Mouse (Mus musculus) layer of hippocampus, adult 2 months (tissue): Measurements from ENCODE around the gene P3h3. TPM values are rescaled to one million over a fixed set of nuclear protein-coding genes. Genes with fewer than 3 reads are reported as not detected.
"Not testable (repeated sequence)": the region's sequence is repeated elsewhere in the genome, so short reads cannot be mapped to it uniquely, and the experiment has no call there.

Experiments used
- DNase-seq, 2 experiments: peaks; one replicate each; pipeline ENCODE4 v3.0.0; 2022; ENCODE audit warnings: low spot score in 2 of 2
- H3K27ac ChIP-seq: fragments of 200-600 bp; 2 replicates; pipeline ENCODE4 v1.8.1; 2022
- H3K4me3 ChIP-seq: fragments of 200-600 bp; 2 replicates; pipeline ENCODE4 v1.8.1; 2022; ENCODE audit warnings: mild to moderate bottlenecking
- CTCF ChIP-seq: fragments of 200-600 bp; conservative IDR thresholded peaks from 2 replicates; pipeline ENCODE4 v1.8.1; 2022; ENCODE audit warnings: antibody characterized with exemption, mild to moderate bottlenecking, moderate library complexity
- total RNA-seq, 2 experiments: library from RNA; stranded (reverse); gene quantifications; 2 replicates each; pipeline ENCODE4 v1.2.3; 2021

The P3h3 gene
- total RNA-seq, 2 experiments from 2014 or later, result 33.7 to 36.7 TPM

DNA sequence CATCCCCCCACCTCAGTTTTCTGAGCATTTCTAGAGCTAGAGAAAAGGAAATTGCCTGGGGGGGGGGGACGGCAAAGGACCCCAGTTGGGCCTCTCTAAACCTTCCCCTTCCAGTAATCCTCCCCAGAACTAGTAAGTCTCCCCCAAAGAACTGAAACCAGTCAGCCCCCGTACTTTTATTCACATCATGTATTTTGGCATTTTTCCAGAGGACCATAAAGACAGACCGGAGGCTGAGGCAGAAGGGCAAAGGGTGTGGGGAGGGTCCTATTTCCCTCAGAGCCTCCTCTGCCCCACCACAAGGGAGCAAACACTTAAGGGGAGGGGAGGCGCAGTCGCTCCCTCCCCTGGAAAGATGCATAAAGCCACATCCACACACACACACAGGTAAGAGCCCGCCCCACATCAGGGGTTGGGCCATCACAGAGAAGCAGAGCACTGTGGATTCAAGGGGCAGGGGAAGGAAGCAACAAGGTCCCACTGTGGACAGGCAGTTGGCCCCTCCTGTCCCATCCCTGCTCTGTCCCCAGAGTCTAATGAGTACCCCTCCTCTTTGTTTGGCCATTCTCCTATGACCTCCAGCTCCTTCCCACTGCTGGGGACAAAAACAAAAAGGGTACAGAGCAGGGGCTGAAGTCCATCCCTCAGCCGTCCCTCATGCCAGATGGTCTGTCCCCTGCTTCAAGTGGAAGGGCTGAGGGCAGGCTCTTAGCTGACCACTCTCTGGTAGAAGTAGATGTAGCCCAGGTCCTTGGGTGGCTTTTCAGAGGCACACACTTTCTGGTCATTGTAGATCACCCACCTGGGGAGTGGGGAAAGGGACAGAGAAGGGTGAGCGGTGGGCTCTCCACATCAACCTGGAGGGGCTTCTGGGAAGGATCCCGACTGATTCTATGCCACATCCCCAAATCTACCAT, 42.4 kb downstream of the P3h3 start:
- no peak overlapping the region for H3K27ac ChIP-seq

DNA sequence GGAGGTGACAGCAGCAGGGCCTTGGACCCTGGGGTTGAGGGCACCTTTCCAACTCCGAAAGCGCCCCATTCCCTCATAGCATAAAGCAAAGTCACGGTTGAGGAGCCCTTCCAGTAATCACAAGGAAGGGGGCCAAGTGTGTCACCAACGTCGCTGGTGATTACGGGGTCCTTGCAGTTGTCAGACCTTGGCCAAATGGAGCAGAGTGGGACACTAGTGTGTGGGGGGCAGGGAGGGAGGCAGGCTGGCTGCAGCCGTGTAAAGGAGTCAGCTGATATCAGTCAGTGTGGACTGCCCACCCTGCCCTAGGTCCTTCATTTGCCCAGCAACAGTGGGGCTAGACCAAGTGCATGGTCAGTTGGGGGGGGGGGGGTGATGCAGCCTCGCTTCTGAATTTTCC, 43.1 kb downstream of the P3h3 start:
- no peak for TF ChIP-seq CTCF
- Histone ChIP-seq H3K4me3 (peak overlapping the region; percentile 77), H3K27ac (peak overlapping the region; percentile 98; the same call in 1 of the 2 replicates)
- no peak for DNase-seq

More for the DNA sequence above, 42.4 kb downstream of the P3h3 start:
- DNase-seq, result no peak
- H3K4me3 ChIP-seq, result no peak overlapping the region
- TF ChIP-seq CTCF, result no peak

DNA sequence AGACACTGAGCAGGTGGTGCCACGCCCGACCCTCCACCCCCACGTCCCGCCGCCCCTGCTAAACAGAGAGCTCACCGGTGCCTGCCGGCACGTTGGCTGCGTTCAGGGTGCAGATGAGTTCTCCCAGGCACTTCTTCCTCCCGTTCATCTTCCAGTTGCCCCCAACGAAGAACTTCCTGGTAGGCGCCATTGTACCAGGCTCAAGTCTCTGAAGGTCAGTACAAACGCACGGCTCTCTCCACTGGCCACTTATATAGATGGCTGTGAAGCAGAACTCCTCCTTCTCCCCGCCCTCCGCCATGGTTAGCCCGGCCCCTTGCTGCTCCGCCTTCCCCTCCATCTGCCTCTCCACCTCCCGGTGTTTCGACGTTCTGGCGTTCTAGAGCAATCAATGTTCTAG, 43.6 kb downstream of the P3h3 start, which contains the start of gene Tpi1:
Gene Tpi1, minus strand, starts transcription at position 364 of the 400 bp plus-strand sequence.
- Histone ChIP-seq H3K27ac (peak within 1 kb of the TSS; percentile 98), H3K4me3 (peak within 1 kb of the TSS; percentile 77)
- no peak for TF ChIP-seq CTCF
- peak; percentile 90 to 93 for DNase-seq

DNA sequence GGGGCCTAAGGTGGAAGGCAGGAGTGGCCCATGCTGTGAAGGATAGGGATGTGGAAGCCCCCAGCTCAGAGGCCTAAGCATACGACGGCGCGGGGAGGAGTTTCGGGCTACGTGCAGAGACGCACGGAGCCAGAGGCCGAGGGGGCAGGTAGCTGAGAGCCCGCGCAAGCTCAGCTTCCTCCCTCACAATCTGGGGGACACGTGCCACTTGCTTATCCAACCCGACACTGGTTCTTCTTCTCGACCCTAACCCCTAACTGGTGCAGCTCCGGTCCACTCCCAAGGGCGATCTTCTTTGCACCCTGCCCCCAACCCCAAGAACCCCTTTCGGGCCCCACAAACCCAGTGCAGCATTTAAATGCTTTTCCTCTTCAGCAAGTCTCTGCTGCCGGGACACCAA, 44.1 kb downstream of the P3h3 start:
- peak overlapping the region; percentile 77 for H3K4me3 ChIP-seq
- TF ChIP-seq CTCF, result no peak
- peak; percentile 73 to 77 for DNase-seq
- H3K27ac ChIP-seq, result peak overlapping the region; percentile 98

DNA sequence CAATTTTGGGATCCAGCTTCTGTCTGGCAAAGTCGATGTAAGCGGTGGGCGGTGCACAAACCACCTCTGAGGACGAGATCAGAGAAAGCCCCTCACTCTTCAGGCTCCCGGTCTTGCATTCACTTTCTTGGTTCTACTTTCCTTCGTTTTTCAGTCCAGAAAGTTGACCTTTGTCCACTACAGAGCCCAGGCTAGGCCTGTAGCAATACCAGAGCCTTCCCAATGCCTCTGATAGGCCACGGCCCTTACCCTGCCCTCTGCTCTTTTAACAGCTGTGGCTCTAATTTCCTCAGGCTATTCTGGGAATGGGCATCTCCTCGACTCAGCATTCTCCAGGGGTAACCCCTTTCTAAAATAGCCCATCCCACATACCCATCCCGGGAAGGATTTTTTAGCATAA, 44.7 kb downstream of the P3h3 start:
- no peak for DNase-seq
- Histone ChIP-seq H3K27ac (peak overlapping the region; percentile 98), H3K4me3 (peak overlapping the region; percentile 77)
- no peak for TF ChIP-seq CTCF

DNA sequence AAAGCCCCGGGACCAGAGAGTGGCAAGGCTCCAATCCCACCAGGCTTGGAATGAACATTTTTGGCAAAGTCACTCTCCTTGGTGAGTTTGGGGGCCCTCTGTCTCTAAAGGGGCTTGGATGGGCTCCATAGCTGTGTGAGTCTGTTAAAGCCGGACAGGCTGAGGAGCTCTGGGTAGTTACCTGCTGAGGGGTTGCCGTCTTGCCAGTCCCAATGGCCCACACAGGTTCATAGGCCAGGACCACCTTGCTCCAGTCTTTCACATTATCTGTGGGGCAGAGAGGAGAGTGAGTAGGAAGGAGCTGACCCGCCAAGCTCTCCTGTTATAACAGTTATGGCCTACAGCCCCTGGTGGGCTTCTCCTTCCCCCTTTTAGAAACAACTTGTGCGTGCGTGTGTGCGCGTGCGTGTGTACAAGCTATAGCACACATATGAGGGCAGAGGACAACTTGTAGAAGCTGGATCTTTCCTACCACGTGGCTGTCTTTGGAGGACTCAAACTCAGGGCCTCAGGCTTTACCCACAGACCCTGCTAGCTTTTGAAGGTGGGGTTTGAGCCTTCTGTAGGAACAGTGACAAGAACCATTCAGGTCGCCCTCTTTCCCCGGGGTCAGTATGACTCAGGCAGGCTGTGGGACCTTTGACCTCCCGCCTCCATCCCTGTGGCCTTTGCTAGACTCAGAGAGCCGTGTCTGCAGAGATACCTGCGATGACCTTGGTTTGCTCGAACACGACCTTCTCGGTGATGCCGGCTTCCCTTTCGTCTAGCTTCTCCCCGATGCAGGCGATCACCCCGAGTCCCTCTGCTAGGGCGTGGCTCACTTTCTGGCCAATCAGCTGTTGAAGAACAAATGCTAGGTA, 45.6 kb downstream of the P3h3 start:
- no peak for TF ChIP-seq CTCF
- DNase-seq, result no peak
- H3K27ac ChIP-seq, result peak overlapping the region; percentile 98; the same call in 1 of the 2 replicates
- H3K4me3 ChIP-seq, result peak overlapping the region; percentile 77; the same call in 1 of the 2 replicates

DNA sequence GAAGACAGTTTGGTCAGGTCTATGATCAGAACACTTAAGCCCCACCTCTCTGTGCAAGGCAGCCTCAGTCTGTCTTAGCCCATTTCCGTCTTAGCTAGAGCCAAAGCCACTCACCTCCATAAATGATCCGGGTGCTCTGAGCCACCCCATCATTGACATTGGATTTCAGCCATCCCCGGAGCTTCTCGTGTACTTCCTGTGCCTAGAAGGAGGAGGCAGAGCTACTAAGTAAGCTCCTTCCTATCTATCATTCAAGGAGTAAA, 46.2 kb downstream of the P3h3 start:
- H3K4me3 ChIP-seq, result no peak overlapping the region
- DNase-seq, result no peak
- no peak for TF ChIP-seq CTCF

DNA sequence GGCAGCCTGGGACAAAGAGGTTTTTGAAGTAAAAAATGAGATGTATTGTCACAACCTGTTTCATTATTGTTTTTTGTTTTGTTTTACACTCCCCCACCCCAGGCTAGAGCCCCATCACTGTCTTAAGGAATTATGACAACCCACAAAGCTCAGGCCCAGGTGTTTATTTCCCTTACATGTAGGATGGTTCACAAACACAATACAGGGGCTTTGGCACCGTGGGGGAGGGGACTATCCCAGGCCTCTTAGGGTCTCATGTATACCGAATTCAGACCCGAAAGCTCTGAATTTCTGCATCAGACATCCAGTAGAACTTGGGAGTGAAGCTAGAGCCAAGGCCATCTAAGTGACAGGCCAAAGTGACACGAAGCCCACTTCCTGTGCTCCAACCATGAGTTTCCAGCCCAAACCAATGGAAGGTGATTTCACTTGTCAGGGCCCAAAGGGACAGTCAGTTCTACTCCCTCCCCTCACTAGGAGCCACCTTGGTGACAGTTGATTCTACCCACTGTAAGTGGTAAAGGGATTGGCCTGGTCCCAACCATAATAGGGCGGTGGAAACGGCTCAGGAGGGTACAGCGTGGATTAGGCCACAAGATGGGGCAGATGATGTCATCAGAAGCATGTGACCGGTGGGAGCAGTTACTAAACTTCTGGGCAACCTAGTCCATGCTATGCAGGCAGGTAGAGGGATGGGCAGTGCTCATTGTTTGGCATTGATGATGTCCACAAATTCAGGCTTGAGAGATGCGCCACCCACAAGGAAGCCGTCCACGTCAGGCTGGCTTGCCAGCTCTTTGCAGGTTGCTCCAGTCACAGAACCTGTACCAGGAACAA, 46.8 kb downstream of the P3h3 start:
- DNase-seq, H3K27ac ChIP-seq, H3K4me3 ChIP-seq: not testable (repeated sequence)

More for the DNA sequence above, 46.2 kb downstream of the P3h3 start:
- no peak overlapping the region for H3K27ac ChIP-seq

DNA sequence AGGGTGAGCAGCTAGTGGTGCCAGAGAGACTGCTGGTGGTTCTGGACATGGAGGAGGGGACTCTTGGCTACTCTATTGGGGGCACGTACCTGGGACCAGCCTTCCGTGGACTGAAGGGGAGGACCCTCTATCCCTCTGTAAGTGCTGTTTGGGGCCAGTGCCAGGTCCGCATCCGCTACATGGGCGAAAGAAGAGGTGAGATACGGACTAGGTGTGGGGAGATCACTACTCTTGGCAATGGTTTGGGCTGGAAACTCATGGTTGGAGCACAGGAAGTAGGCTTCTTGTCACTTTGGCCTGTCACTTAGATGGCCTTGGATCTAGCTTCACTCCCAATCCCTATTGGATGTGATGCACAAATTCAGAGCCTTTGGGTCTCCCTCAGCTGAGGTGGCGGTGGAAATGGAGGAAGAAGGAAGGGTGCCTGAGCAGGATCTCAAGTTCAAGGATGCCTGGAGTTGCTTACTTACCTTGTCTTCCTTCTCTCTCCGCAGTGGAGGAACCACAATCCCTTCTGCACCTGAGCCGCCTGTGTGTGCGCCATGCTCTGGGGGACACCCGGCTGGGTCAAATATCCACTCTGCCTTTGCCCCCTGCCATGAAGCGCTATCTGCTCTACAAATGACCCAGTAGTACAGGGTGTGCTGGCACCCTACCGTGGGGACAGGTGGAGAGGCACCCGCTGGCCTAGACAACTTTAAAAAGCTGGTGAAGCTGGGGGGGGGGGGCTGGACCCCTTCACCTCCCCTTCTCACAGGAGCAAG, 47.6 kb downstream of the P3h3 start:
- TF ChIP-seq CTCF, result no peak
- H3K4me3 ChIP-seq, result peak overlapping the region; percentile 64
- H3K27ac ChIP-seq, result peak overlapping the region; percentile 71; the same call in 1 of the 2 replicates
- no peak for DNase-seq

DNA sequence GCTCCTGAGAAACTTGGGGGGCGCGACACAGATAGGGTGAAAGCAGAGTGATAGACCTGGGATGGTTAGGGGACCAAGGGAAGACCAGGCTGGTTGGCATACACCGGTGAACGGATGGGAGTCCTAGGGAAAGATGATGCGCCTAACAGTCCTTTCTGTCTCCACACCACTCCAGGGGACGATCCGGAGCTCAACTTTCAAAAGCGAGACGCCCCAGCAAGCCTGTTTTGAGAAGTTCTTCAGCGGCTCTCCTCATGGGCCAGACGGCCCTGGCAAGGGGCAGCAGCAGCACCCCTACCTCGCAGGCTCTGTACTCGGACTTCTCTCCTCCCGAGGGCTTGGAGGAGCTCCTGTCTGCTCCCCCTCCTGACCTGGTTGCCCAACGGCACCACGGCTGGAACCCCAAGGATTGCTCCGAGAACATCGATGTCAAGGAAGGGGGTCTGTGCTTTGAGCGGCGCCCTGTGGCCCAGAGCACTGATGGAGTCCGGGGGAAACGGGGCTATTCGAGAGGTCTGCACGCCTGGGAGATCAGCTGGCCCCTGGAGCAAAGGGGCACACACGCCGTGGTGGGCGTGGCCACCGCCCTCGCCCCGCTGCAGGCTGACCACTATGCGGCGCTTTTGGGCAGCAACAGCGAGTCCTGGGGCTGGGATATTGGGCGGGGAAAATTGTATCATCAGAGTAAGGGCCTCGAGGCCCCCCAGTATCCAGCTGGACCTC, 48.3 kb downstream of the P3h3 start:
- Histone ChIP-seq H3K4me3 (peak overlapping the region; percentile 64), H3K27ac (peak overlapping the region; percentile 71)
- DNase-seq, result peak in 1 of 2 experiments; percentile 50
- TF ChIP-seq CTCF, result peak; percentile 83

DNA sequence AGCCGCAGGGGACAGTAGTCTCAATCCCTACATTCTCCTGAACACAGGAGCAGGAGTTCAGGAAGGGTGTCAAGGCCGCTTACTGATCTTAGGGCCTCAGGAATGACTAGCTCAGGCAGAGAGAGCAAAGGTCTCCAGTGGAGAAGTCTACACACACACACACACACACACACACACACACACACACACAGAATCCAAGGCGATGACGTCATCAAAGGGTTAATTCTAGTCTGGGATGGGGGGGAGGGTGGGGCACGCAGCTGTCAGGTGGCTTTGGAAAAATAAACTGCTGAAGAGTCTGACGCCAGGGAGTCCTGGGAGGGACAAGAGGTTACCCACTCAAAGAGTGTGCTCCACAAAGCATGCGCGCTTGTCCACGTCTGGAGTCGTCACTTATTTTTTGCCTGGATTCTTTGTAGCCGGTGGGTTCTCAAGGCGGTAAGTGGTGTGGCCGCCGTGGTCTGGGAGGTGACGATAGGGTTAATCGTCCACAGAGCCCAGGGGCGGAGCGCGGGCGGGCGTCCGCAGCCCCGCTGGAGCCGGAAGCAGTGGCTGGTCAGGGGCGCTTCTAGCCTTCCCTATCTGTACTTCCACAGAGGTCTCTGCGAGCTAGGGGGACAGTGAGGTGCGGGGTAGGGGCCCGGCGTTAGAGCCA, 49.1 kb downstream of the P3h3 start, which contains the start of gene Spsb2:
Gene Spsb2, plus strand, starts transcription at position 304 of the 655 bp plus-strand sequence.
- DNase-seq, result peak in 1 of 2 experiments; percentile 32
- H3K27ac ChIP-seq, result peak within 1 kb of the TSS; percentile 92
- no peak for TF ChIP-seq CTCF

More for the DNA sequence above, 49.1 kb downstream of the P3h3 start, which contains the start of gene Spsb2:
- peak within 1 kb of the TSS; percentile 64 for H3K4me3 ChIP-seq
